Mouse (Mus musculus) liver, embryonic 16.5 days (tissue): ENCODE data around the gene Morn5. TPM values are rescaled to one million over a fixed set of nuclear protein-coding genes. Genes with fewer than 3 reads are reported as not detected.
A peak's percentile ranks its signal among the peaks of the same experiment; 100 is the strongest.

ENCODE experiments used
- ATAC-seq: fragments of 200-750 bp; cut with Nextera tagmentation; 2 replicates; pipeline ENCODE4 v1.8.0; 2017; ENCODE audit warnings: low read depth, mild to moderate bottlenecking, moderate number of reproducible peaks, moderate library complexity
- H3K27ac ChIP-seq: fragments of 300-500 bp; sonication (generic); 2 replicates; pipeline ENCODE4 v1.5.1; 2014; ENCODE audit warnings: mild to moderate bottlenecking, low read length
- H3K27me3 ChIP-seq: fragments of 300-500 bp; sonication (generic); 2 replicates; pipeline ENCODE4 v1.6.1; 2014; ENCODE audit warnings: low read depth, low read length, mixed read lengths; ENCODE audit not compliant: control insufficient read depth, insufficient read depth
- H3K36me3 ChIP-seq: fragments of 300-500 bp; sonication (generic); 2 replicates; pipeline ENCODE4 v1.6.1; 2014; ENCODE audit warnings: mild to moderate bottlenecking; ENCODE audit not compliant: control insufficient read depth, insufficient read depth
- H3K4me1 ChIP-seq: fragments of 300-500 bp; sonication (generic); 2 replicates; pipeline ENCODE4 v1.6.1; 2014; ENCODE audit warnings: low read depth, low read length, mixed read lengths; ENCODE audit not compliant: control insufficient read depth
- H3K4me2 ChIP-seq: fragments of 300-500 bp; sonication (generic); 2 replicates; pipeline ENCODE4 v1.6.1; 2014; ENCODE audit warnings: low read depth, low read length, mixed read lengths
- H3K4me3 ChIP-seq: fragments of 300-500 bp; sonication (generic); 2 replicates; pipeline ENCODE4 v1.5.1; 2014; ENCODE audit warnings: low read depth, mild to moderate bottlenecking, low read length
- H3K9ac ChIP-seq: fragments of 300-500 bp; sonication (generic); 2 replicates; pipeline ENCODE4 v1.6.1; 2014; ENCODE audit warnings: low read depth, low read length
- H3K9me3 ChIP-seq: fragments of 300-500 bp; sonication (generic); replicated peaks from 2 replicates; pipeline ENCODE4 v1.6.1; 2016; ENCODE audit warnings: low read length; ENCODE audit not compliant: control insufficient read depth
- WGBS: fragments of 180-500 bp; shearing (Covaris S2); extraction: QIAGEN DNeasy Blood & Tissue Kit; methylation state at CpG from one replicate; pipeline ENCODE4 v1.1.7; 2014; ENCODE audit not compliant: insufficient replicate concordance; 5-methylcytosine and 5-hydroxymethylcytosine counted together
- polyA plus RNA-seq: library from polyadenylated mRNA; unstranded; fragments of >200 nt; fragmentation: Nextera tagmentation; extraction: Ambion mirVana; gene quantifications from 2 replicates; pipeline ENCODE4 v1.2.1, GENCODE M21; 2015

Gene Morn5
- polyA plus RNA-seq, 1 experiment from 2014 or later = not detected

DNA sequence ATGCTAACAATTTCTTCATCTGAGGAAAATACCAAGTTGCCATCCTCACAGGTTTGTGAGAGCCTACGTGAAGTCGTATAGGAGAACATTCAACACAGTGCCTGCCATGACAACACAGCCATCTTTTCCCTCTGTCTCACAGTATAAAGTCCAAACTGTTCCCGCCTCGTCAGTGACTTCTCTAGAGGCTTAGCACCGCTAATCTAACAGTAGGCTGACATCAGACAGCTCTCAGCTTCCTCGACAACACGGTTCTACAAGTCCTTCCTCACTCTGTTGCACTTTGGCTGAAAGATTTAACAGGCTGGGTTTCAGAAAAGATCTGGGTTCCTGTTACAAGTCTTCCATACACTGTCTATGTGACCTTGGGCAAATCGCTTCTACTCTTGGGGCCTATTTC is 1.1 kb upstream of the Morn5 start:
- Histone ChIP-seq H3K4me1 (peaks cover 15% of the 10 kb centered on the region), H3K4me2 (peak overlapping the region; percentile 76), H3K4me3 (peak overlapping the region; percentile 87), H3K27me3 (no peaks in the 10 kb centered on the region), H3K36me3 (peaks cover 4% of the 10 kb centered on the region; the same call in 1 of the 2 replicates), H3K9me3 (no peaks in the 10 kb centered on the region), H3K27ac (no peak overlapping the region), H3K9ac (peak overlapping the region; percentile 87)
- ATAC-seq = no peak
- WGBS = 32% methylated on average over 8 of the region's 8 CpGs

- 45% methylated on average over 10 of the region's 10 CpGs for WGBS
- peak overlapping the region; percentile 87 for H3K4me3 ChIP-seq
- ATAC-seq = no peak
- no peaks in the 10 kb centered on the region for H3K27me3 ChIP-seq
- peak overlapping the region; percentile 76 for H3K4me2 ChIP-seq
- H3K4me1 ChIP-seq = peaks cover 15% of the 10 kb centered on the region
- no peaks in the 10 kb centered on the region for H3K9me3 ChIP-seq
- no peaks in the 10 kb centered on the region for H3K36me3 ChIP-seq
- H3K27ac ChIP-seq = no peak overlapping the region
- H3K9ac ChIP-seq = no peak overlapping the region
These were observed 303 bp downstream of the Morn5 start for GRCm38 (mm10) chr2:36049567-36049954.

DNA sequence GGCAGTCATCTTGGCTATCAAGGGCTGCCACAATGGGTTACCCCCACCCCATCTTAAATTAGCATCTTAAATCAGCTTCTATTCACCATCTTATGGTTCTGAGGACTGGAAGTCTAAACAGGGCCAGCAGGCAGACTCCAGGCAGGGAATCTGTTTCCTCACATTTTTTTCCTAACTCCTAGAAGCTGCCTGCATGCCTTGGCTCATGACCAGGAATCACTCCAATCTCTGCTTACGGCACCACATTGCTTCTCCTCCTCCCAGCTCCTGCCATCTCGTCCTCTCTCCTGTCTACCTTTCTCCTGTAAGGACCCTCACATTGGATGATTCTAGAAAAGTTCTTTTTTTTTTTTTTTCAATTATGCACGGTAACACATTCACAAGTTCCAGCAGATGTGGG is 4.0 kb downstream of the Morn5 start:
- Histone ChIP-seq H3K36me3 (no peaks in the 10 kb centered on the region), H3K9me3 (no peaks in the 10 kb centered on the region), H3K4me3 (no peak overlapping the region), H3K9ac (no peak overlapping the region), H3K4me1 (peaks cover 6% of the 10 kb centered on the region), H3K27me3 (no peaks in the 10 kb centered on the region), H3K4me2 (no peak overlapping the region), H3K27ac (no peak overlapping the region)
- no peak for ATAC-seq
- 50% methylated on average over 3 of the region's 3 CpGs for WGBS

DNA sequence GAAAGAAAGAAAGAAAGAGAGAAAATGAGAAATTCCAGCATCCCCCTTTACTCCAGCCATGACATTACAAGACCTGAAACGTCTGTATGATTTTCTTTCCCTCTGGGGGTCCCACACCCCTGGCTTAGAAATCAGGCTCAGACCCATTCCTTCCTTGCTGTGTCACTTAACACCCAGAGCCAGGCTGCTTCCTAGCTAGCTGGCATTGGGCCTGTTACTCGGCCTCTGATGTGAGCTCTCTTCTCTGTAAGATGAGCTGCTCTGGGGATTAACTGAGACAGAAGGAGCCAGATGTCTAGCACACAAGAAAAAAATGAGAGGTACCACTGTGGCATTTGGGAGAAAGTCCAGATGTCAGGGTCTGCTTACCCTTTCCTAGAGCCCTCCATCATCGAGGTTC is 7.0 kb downstream of the Morn5 start:
- no peaks in the 10 kb centered on the region for H3K27me3 ChIP-seq
- H3K36me3 ChIP-seq = no peaks in the 10 kb centered on the region
- WGBS = 37% methylated on average over 3 of the region's 3 CpGs
- no peaks in the 10 kb centered on the region for H3K9me3 ChIP-seq
- no peak overlapping the region for H3K27ac ChIP-seq
- ATAC-seq = no peak
- no peak overlapping the region for H3K4me3 ChIP-seq
- H3K4me2 ChIP-seq = no peak overlapping the region
- H3K9ac ChIP-seq = no peak overlapping the region
- H3K4me1 ChIP-seq = no peaks in the 10 kb centered on the region

GRCm38 (mm10) chr2:36061409-36061808 is 12.2 kb downstream of the Morn5 start:
- Histone ChIP-seq H3K4me1 (no peaks in the 10 kb centered on the region), H3K4me2 (no peak overlapping the region), H3K4me3 (no peak overlapping the region), H3K27me3 (no peaks in the 10 kb centered on the region), H3K36me3 (no peaks in the 10 kb centered on the region), H3K27ac (no peak overlapping the region), H3K9ac (no peak overlapping the region), H3K9me3 (no peaks in the 10 kb centered on the region)
- WGBS = 59% methylated on average over 5 of the region's 5 CpGs
- ATAC-seq = no peak

DNA sequence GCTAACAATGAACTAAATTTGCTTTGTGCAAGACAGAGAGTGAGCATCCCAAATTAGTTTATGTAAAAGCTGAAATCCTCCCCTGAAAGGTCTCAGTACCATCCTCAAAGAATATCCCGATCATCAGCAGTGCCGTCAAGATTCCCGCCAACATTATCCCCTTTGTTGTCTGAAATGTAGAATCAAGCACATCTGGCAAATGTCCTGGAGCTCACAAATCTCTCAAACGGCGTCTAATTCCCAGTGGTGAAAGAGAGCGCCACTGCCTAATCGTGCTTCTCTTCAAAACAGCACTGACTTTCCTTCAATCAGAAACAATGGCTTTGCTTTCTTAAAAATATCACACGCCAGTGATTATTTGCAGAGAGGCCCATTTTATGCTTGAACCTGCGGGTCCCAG is 17.9 kb downstream of the Morn5 start:
- Histone ChIP-seq H3K4me1 (peaks cover 3% of the 10 kb centered on the region; the same call in 1 of the 2 replicates), H3K4me2 (no peak overlapping the region), H3K36me3 (no peaks in the 10 kb centered on the region), H3K27me3 (no peaks in the 10 kb centered on the region), H3K4me3 (no peak overlapping the region), H3K9ac (no peak overlapping the region), H3K9me3 (no peaks in the 10 kb centered on the region), H3K27ac (no peak overlapping the region)
- ATAC-seq = no peak
- 67% methylated on average over 9 of the region's 9 CpGs for WGBS

DNA sequence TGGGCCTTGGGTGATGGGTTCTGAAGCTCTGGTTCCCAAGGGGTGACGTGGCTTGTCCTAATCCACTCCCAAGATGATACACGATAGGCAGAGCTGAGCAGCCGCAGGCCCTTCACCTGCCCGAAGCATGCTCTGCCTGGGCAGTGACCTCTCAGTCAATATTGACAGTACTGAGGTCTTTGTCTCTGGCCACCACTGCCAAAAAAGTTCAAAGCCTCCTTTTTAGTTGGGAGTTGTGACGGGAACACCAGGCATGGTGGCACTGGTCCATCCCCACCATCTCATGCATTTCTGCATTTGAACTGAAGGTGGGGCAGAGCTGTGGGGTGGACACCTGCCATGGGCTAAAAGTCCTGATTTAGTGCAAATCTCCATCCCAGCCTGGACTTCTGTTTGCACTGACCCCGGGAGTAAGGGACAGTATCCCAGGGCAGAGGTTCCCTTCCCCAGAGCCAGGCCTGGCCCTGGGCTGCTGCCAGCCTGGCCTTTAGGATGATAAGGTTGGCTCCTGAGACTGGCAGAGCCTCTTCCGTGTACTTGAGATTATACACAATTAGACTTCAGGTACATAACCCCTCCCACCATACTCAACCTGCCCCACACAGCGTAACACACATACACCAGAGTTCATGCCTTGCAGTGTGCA is 22.5 kb downstream of the Morn5 start:
- Histone ChIP-seq H3K9me3 (no peaks in the 10 kb centered on the region), H3K9ac (no peak overlapping the region), H3K4me2 (no peak overlapping the region), H3K36me3 (no peaks in the 10 kb centered on the region), H3K4me3 (no peak overlapping the region), H3K4me1 (peaks cover 3% of the 10 kb centered on the region; the same call in 1 of the 2 replicates), H3K27ac (0 out of 2 replicates have a peak overlapping the region, but pooled peaks have one; percentile 19), H3K27me3 (no peaks in the 10 kb centered on the region)
- 51% methylated on average over 8 of the region's 8 CpGs for WGBS
- peak; percentile 91 for ATAC-seq

DNA sequence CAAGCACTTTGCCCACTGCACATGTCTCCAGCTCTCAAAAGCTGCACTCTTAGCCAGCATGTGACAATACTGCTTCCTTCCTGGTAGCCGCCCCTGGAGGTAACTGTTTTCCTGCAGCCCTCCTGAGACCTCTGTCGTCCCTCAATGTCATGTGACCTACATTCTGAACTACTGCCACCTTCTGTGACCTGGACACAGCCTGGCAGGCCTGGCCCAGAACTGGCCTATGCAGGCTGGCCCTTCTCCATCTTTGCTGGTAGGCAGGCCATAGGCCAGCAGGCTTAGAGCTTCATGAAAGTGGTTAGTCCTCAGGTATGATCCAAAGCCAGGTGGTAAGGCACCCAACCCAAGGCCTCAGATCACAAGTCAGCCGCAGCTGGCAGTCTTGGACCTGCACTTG is 24.5 kb downstream of the Morn5 start:
- Histone ChIP-seq H3K36me3 (no peaks in the 10 kb centered on the region), H3K9me3 (no peaks in the 10 kb centered on the region), H3K4me2 (no peak overlapping the region), H3K4me1 (peaks cover 3% of the 10 kb centered on the region; the same call in 1 of the 2 replicates), H3K27me3 (no peaks in the 10 kb centered on the region), H3K9ac (no peak overlapping the region), H3K4me3 (no peak overlapping the region), H3K27ac (no peak overlapping the region)
- WGBS = 41% methylated on average over 3 of the region's 3 CpGs
- no peak for ATAC-seq

GRCm38 (mm10) chr2:36075210-36075609 is 26.0 kb downstream of the Morn5 start:
- no peak overlapping the region for H3K27ac ChIP-seq
- no peak overlapping the region for H3K9ac ChIP-seq
- no peak overlapping the region for H3K4me2 ChIP-seq
- H3K27me3 ChIP-seq = no peaks in the 10 kb centered on the region
- peaks cover 3% of the 10 kb centered on the region; the same call in 1 of the 2 replicates for H3K4me1 ChIP-seq
- H3K36me3 ChIP-seq = no peaks in the 10 kb centered on the region
- no peak for ATAC-seq
- no peak overlapping the region for H3K4me3 ChIP-seq
- WGBS = 44% methylated on average over 5 of the region's 5 CpGs
- no peaks in the 10 kb centered on the region for H3K9me3 ChIP-seq
